23 mouse cellular contexts compared by ENCODE assay signal in genomic region chr15:78673436-78673835, GRCm38 (mm10). TPM values are rescaled to one million over a fixed set of nuclear protein-coding genes. Genes with fewer than 3 reads are reported as not detected.
DNase-seq lines count a peak whose midpoint lies in the region; TF ChIP-seq lines count a peak whose summit lies in the region.
"Had no signal": no experiment of that assay in that cellular context is flagged by ENCODE, and none has a peak within 500 bp of the region (broad histone marks: within the 10 kb centered on the region; RNA-seq: fewer than 3 reads in every experiment).

No protein-coding gene starts in this region.

- peaks cover 5% of the 10 kb centered on the region; the same call in 1 of the 2 replicates for H3K4me1 ChIP-seq in thymus, adult 2 months (replicated peaks; ENCODE audit: control insufficient read depth, insufficient read depth, low read length)

- H3K36me3 ChIP-seq in C2C12 (ENCODE audit: control insufficient read depth, insufficient read depth): no peaks in the 10 kb centered on the region
- no peaks in the 10 kb centered on the region for H3K36me3 ChIP-seq in thymus, adult 2 months (ENCODE audit: control insufficient read depth, insufficient read depth, low read length)
- H3K36me3 ChIP-seq: embryonic facial prominence, embryonic 12.5 days; heart, embryonic 15.5 days; kidney, embryonic 15.5 days; midbrain, embryonic 10.5 days had no signal

- no peak overlapping the region for H3K4me3 ChIP-seq in layer of hippocampus, adult 2 months
- no peak overlapping the region for H3K4me3 ChIP-seq in C2C12 (ENCODE audit: insufficient read depth, poor library complexity, severe bottlenecking)
- H3K4me3 ChIP-seq in thymus, adult 2 months (ENCODE audit: control insufficient read depth, insufficient read depth, low read length): no peak overlapping the region
- H3K4me3 ChIP-seq: embryonic facial prominence, embryonic 12.5 days; heart, embryonic 15.5 days; hindbrain, embryonic 13.5 days; kidney, embryonic 15.5 days; midbrain, embryonic 10.5 days had no signal

- WGBS in thymus, adult 2 months: 89% methylated on average over 19 of the region's 19 CpGs

- H3K79me2 ChIP-seq in C2C12 (ENCODE audit: control insufficient read depth, insufficient read depth): no peaks in the 10 kb centered on the region

- H3K79me3 ChIP-seq in C2C12 (ENCODE audit: low read depth): no peaks in the 10 kb centered on the region

- no peak overlapping the region for H3ac ChIP-seq in C2C12 (ENCODE audit: control insufficient read depth, insufficient read length, low read depth)

- no peak for TF ChIP-seq POLR2A in thymus, adult 2 months (IDR thresholded peaks at IDR 0.05; ENCODE audit: control insufficient read depth, extremely low read depth, insufficient read depth, low read length, poor library complexity)

- DNase-seq in layer of hippocampus, adult 2 months (ENCODE audit: low spot score in 2 of 2): no peak
- DNase-seq in layer of hippocampus, adult 8-10 months (ENCODE audit: low spot score in 2 of 2): no peak
- DNase-seq in adrenal gland, adult 2 months: peak; percentile 91
- peak; percentile 30 to 53 for DNase-seq in adrenal gland, postnatal 4 days (ENCODE audit: low spot score in 2 of 2)
- no peak for DNase-seq in frontal cortex, postnatal 36 days (ENCODE audit: low spot score in 2 of 2)
- DNase-seq in thymus, adult 2 months: no peak
- no peak for DNase-seq in urinary bladder, postnatal 14 days (ENCODE audit: low spot score)
- DNase-seq: cerebellum, adult 18-20 months; cerebellum, postnatal 14 days; forebrain, postnatal 0 days; gastrocnemius, postnatal 25 days; heart, postnatal 36 days; kidney, adult 11 months; kidney, postnatal 4 days had no signal

- H3K27ac ChIP-seq in layer of hippocampus, adult 2 months: peak overlapping the region; percentile 90
- no peak overlapping the region for H3K27ac ChIP-seq in thymus, adult 2 months (ENCODE audit: control insufficient read depth, insufficient read depth, low read length)
- H3K27ac ChIP-seq: embryonic facial prominence, embryonic 12.5 days; heart, embryonic 15.5 days; kidney, embryonic 15.5 days; midbrain, embryonic 10.5 days had no signal

- H3K27me3 ChIP-seq in C2C12 (ENCODE audit: control insufficient read depth, insufficient read depth, insufficient read length): peaks cover 54% of the 10 kb centered on the region
- H3K27me3 ChIP-seq in thymus, adult 2 months (ENCODE audit: control insufficient read depth, insufficient read depth, low read length): no peaks in the 10 kb centered on the region

- TF ChIP-seq CTCF in layer of hippocampus, adult 2 months (conservative IDR thresholded peaks at IDR 0.05): no peak
- no peak for TF ChIP-seq CTCF in C2C12 (IDR thresholded peaks at IDR 0.05; ENCODE audit: control insufficient read depth, insufficient read depth, insufficient read length)
- TF ChIP-seq CTCF in thymus, adult 2 months (IDR thresholded peaks at IDR 0.05; ENCODE audit: borderline replicate concordance, control insufficient read depth, extremely low read depth, insufficient read depth, low read length, poor library complexity): no peak

TF ChIP-seq in C2C12, 6 proteins besides CTCF, POLR2A, EP300 and RAD21:
- peak; percentile 72 for TF ChIP-seq FOSL1 (IDR thresholded peaks at IDR 0.05; ENCODE audit: insufficient read depth, low read length, poor library complexity, severe bottlenecking)
- TF ChIP-seq CEBPB (IDR thresholded peaks at IDR 0.05; ENCODE audit: low read depth): no peak
- no peak for TF ChIP-seq MYOG (IDR thresholded peaks at IDR 0.05; ENCODE audit: control insufficient read depth, extremely low read depth, insufficient read length)
- no peak for TF ChIP-seq MYOD1 (IDR thresholded peaks at IDR 0.05; ENCODE audit: control insufficient read depth, insufficient read length, low read depth)
- TF ChIP-seq MAX (IDR thresholded peaks at IDR 0.05): peak; percentile 60

RNA-seq across cellular contexts. Expression of gene Elfn2, which starts 45.1 kb away (rescaled TPM):
- 100 to 1,000 TPM; 202 to 204 TPM for total RNA-seq in layer of hippocampus, adult 2 months (2021)
- 100 to 1,000 TPM; 176 to 224 (median 201) TPM for total RNA-seq in layer of hippocampus, adult 8-10 months (2022)
- not detected for polyA plus RNA-seq in C2C12 (2012; fragmentation: generic; extraction: Trizol)
- total RNA-seq in adrenal gland, adult 2 months (2021): 1 to 10 TPM; 3.2 to 3.6 TPM
- polyA plus RNA-seq in adrenal gland, adult 2 months (2012; rRNA removed): 1.7 and 2.3 TPM in 2 replicates
- 1 to 10 TPM; 3.9 to 4.2 TPM for total RNA-seq in adrenal gland, postnatal 4 days (2021)
- polyA plus RNA-seq in thymus, adult 2 months (2012; rRNA removed): 4.7 and 8.4 TPM in 2 replicates
- total RNA-seq: liver, adult 2 months had no signal
- polyA plus RNA-seq: kidney, embryonic 15.5 days; limb, embryonic 11.5 days; liver, adult 2 months; liver, embryonic 16.5 days had no signal

Comparison
In these comparisons a context has a peak if more than half of its experiments do, and no peak if none do; other contexts are left out.
1. DNase-seq: peak in adrenal gland, adult 2 months (single experiment) and adrenal gland, postnatal 4 days (2 of 2); none in layer of hippocampus, adult 2 months (0 of 2), layer of hippocampus, adult 8-10 months (0 of 2), frontal cortex, postnatal 36 days (0 of 2), thymus, adult 2 months (single experiment) and urinary bladder, postnatal 14 days (single experiment).
2. RNA of gene Elfn2, which starts 45.1 kb away (total RNA-seq): 176 to 224 TPM in layer of hippocampus, adult 8-10 months and 202 to 204 TPM in layer of hippocampus, adult 2 months; 3.9 to 4.2 TPM in adrenal gland, postnatal 4 days and 3.2 to 3.6 TPM in adrenal gland, adult 2 months; every median in the first group is over 10 times any median in the second.